Mouse (Mus musculus) heart, adult 2 months (tissue): ENCODE data around the gene Nrip3.

Experiments
- CTCF ChIP-seq: fragments of 200-600 bp; IDR thresholded peaks from 2 replicates; pipeline ENCODE4 v1.8.1; 2022; ENCODE audit warnings: antibody characterized with exemption, mild to moderate bottlenecking, moderate library complexity
- POLR2A ChIP-seq: fragments of 200-500 bp; IDR thresholded peaks from 2 replicates; pipeline ENCODE4 v1.6.1; 2011; ENCODE audit warnings: mild to moderate bottlenecking, low read depth, low read length, control low read depth; ENCODE audit not compliant: insufficient read depth

GRCm38 (mm10) chr7:109803516-109803915 is 21.7 kb upstream of the Nrip3 start:
- no peak for TF ChIP-seq POLR2A
- TF ChIP-seq CTCF = no peak
